Mouse (Mus musculus) adrenal gland, postnatal 14 days (tissue): ENCODE measurements around the gene Gm6096. TPM values are rescaled to one million over a fixed set of nuclear protein-coding genes. Genes with fewer than 3 reads are reported as not detected.
"Not testable (repeated sequence)": the region's sequence is repeated elsewhere in the genome, so short reads cannot be mapped to it uniquely, and the experiment has no call there.

Experiments
- DNase-seq: peaks from one replicate; pipeline ENCODE4 v3.0.0; 2021; ENCODE audit warnings: mixed read lengths
- long read RNA-seq, 2 experiments: library from polyadenylated mRNA; stranded (forward); transcript quantifications; one replicate each; pipeline ENCODE4 v2.0.0; 2021
- total RNA-seq: library from RNA; stranded (reverse); gene quantifications from 2 replicates; pipeline ENCODE4 v1.2.3, GENCODE M21; 2021

The Gm6096 gene
- total RNA-seq = not detected in 2 replicates
- long read RNA-seq, experiment 1 = 0 reads
- long read RNA-seq, experiment 2 = 0 reads

DNA sequence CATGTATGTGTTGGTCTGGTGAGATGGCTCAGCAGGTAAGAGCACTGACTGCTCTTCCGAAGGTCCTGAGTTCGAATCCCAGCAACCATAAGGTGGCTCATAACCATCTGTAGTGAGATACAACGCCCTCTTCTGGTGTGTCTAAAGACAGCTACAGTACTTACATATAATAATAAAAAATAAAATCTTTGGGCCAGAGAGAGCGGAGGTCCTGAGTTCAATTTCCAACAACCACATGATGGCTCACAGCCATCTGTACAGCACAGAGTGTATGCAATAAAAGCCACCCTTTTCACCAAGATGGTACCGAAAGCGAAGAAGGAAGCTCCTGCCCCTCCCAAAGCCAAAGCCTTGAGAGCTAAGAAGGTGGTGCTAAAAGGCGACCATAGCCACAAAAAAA is at the start of gene Gm6096:
Gene Gm6096, plus strand, starts transcription at position 301 of the 400 bp plus-strand sequence.
- no peak for DNase-seq

DNA sequence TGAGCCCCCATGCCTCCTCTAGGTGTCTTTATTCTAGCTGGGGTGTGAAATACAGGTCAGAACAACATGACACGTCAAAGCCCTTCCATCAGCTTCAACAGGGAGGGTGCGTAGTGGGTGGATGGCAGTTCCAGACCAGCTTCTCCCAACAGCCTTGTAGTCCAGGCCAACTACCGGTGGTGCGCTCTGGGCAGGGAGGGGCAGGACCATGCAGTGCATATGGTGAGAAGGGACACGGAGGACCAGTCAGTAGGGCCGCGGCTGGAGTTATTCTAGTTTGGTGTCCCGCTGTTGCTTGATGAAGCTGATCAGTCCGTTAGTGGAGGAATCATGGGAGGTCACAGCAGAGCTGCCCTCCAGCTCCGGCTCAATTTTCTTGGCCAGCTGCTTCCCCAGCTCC is 48.7 kb upstream of the Gm6096 start:
- DNase-seq = not testable (repeated sequence)

DNA sequence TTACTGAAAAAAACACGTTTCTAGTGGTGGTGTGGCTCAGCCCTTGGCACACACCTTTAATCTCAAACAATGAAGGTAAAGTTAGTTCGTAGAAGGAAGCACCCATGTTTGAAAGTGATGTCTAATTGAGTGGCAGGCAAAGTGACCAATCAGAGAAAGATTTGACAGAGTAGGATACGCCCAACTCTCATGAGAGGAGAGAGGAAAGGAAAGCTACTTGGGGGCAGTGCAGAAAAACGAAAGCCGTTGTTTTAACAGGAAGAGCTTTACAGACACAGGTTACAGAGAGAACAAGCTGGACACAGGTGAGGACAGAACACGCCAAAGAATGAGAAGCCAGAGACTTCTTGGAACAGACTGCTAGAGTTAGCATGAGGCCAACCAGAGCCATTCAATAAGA is 44.5 kb upstream of the Gm6096 start:
- DNase-seq = no peak

DNA sequence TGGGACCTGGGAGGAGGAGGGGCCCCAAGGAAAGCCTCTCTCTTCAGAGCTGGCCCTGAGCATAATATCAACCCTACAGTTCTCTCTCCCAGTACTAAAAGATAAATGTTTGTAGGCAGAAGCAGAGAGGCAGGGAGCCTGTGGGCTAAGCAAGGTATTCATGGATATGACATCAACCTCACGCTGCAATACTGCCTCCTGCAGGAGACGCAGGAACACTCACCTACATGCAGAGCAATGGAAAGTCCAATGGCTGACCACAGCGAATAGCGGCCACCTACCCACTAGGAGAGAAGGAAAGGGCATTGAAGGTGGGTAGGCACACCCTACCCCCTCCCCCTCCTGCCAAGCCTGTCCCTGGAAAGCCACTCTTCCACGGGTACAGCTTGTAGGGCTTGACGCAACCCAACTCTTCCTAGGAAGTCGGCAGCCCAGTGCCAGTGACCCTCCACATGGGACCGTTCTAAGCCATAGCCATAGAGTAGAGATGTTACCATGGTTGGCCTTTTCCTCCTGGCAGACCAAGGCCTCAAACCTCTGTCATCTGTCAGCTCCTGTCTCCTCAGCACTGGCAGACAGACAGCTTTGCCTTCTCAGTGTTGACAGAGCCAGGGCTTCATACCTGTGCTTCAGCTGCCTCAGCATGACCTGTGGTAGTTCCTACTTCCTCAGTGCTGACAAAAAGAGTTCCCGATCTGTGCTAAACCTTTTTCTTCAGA is 42.7 kb upstream of the Gm6096 start:
- DNase-seq = no peak

GRCm38 (mm10) chr7:34213281-34213680 is 37.6 kb upstream of the Gm6096 start:
- DNase-seq = no peak

DNA sequence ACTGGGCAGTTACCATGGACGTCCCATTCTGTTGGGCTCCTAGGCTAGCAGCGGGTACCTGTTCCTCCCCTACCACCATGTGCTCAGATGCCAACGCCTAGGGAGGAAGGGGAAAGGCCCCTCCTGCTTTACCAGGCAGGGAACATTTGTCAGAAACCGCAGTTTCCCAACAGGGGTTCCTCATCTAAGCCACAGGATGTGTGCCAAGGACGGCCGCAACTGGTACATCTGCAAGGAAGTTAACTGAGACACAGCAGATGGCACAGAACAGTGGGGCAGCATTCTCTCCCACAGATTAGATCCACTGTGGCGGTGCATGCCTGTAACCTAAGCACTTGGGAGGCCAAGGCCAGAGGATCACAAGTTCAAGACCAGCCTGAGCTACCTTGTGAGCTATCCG is 36.2 kb upstream of the Gm6096 start:
- no peak for DNase-seq

DNA sequence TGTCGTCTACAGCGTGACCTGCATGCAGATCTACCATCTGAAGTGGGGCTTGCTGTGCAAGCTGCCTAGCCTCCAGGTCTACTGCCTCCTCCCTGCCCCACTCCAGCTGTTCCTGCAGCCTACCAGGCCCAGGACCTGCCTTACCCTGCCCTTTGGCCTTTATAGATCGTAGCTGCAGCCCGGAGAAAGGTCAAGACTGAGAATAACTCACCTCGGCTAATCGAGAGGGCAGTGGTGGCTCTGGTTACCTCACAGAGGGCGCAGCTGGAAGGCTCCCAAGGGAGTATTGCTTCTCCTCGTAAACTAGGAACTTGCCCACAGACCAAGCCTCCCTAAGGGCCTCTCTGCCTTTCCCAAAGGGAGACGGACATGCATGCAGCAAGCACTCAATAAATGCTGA is 35.4 kb upstream of the Gm6096 start:
- peak; percentile 40 for DNase-seq

DNA sequence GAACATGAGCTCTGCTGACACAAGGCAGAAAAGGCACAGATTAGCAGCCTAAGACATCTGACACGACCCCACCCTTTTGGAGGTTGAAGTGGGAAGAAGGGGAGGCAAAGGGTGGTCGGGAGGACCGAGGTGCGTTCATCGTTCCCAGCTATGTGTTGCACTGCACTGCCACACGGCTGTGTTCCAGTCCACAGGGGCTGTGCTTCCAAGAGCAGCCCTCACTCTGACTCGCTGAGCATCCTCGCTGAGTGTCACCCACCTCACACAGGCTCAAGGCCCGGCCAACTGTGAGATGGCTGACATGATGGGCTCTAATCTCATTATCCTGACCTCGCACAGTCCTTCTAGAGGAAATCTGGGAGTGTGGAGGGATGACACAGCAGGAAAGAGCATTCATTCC is 34.4 kb upstream of the Gm6096 start:
- DNase-seq = no peak

DNA sequence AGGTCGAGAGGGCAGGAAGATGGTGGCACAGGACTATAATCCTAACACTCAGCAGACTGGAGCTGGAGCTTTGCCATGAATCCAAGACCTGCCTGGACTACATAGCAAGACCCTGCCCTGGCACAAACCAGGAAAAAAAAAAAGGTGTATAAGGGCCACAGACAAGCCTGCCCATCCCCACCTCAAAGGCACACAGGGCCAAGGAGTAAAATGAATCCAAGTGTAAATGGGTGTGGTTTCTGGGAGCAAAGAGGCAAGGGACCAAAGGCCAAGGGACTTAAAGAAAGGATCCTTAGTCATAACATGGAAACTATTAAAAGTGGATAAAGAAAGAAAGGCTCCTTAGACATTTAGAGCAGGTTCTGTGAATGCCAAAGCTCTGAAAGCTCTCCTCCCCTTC is 32.3 kb upstream of the Gm6096 start:
- DNase-seq = no peak

GRCm38 (mm10) chr7:34221594-34222250 is 29.1 kb upstream of the Gm6096 start:
- no peak for DNase-seq

- DNase-seq = no peak
Observed at GRCm38 (mm10) chr7:34222340-34222739, 28.5 kb upstream of the Gm6096 start.

GRCm38 (mm10) chr7:34224308-34224707 is 26.5 kb upstream of the Gm6096 start:
- DNase-seq = no peak

- no peak for DNase-seq
Observed at GRCm38 (mm10) chr7:34226086-34226485, 24.8 kb upstream of the Gm6096 start.

- DNase-seq = no peak
Observed at GRCm38 (mm10) chr7:34226846-34227245, 24.0 kb upstream of the Gm6096 start.

GRCm38 (mm10) chr7:34228641-34229040 is 22.2 kb upstream of the Gm6096 start:
- peak; percentile 66 for DNase-seq

DNA sequence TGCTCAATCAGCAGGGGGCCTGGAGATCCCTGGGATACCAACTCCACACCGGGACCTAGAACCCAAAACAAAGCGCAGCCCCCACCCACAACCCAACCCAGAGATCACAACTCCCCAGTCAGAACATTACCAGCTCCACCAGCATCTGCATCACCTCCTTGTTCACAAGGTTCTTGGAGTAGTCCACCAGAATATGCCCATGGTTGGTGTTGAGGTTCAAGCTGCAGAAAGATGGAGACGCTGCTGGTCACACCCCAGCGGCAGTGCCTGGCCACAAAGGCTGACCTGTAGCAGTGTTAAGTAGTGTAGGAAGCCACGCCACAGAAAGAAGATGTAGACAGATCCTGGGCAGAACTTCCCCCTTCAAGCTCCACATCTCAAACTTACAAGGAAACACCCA is 21.7 kb upstream of the Gm6096 start:
- no peak for DNase-seq

- DNase-seq = peak; percentile 70
Observed at GRCm38 (mm10) chr7:34229691-34230111, 21.1 kb upstream of the Gm6096 start.

- peak; percentile 92 for DNase-seq
Observed at GRCm38 (mm10) chr7:34230116-34230515, 20.7 kb upstream of the Gm6096 start, which contains the start of gene Gpi1. Gene Gpi1 (minus strand): TSS chr7:34230336.

GRCm38 (mm10) chr7:34232785-34233725 is 17.8 kb upstream of the Gm6096 start:
- no peak for DNase-seq

GRCm38 (mm10) chr7:34233909-34234609 is 16.8 kb upstream of the Gm6096 start:
- peak; percentile 100 for DNase-seq

DNA sequence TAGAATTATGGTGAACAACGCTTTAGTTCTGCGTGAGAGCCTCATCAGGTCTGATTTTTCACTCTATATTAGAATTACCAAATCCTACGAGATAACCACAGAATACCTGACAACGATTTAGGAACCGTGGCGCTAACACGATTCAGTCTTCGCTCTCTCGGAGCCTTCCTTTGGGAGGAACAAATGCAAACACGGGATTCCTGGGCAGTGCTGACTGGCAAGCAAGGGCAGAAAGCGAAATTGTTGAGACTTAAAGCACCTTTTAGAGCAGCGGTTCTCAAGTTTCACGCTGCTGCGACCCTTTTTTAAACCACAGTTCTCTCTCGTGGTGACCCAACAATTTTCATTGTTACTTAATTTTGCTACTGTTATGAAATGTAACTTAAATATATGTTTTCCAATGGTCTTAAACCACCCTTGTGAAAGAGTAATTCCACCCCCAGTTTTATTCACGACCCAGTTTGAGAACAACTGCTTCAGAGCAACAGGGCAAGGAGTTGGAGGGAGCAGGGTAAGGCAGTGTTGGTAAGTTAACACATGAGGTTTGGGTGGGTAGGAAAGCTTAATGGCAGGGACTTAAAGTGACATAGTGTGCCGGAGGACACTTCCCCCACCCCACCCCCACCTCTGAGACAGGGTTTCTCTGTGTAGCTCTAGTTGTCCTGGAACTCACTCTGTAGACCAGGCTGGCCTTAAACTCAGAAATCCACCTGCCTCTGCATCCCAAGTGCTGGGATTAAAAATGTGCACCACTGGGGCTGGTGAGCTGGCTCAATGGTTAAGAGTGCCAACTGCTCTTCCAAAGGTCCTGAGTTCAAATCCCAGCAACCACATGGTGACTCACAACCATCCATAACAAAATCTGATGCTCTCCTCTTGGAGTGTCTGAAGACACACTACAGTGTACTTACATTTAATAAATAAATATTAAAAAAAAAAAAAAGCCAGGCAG is 16.0 kb upstream of the Gm6096 start:
- no peak for DNase-seq
